Mouse (Mus musculus) CD4-positive naive resting alpha-beta T cell, adult 76 days (primary cell): ENCODE data around the gene Tmem256. TPM values are rescaled to one million over a fixed set of nuclear protein-coding genes. Genes with fewer than 3 reads are reported as not detected.

ENCODE experiments used
- total RNA-seq: library from RNA; stranded (reverse); gene quantifications from one replicate; pipeline ENCODE4 v1.2.4, GENCODE M21; 2023

Gene Tmem256
- 14.5 TPM for total RNA-seq

DNA sequence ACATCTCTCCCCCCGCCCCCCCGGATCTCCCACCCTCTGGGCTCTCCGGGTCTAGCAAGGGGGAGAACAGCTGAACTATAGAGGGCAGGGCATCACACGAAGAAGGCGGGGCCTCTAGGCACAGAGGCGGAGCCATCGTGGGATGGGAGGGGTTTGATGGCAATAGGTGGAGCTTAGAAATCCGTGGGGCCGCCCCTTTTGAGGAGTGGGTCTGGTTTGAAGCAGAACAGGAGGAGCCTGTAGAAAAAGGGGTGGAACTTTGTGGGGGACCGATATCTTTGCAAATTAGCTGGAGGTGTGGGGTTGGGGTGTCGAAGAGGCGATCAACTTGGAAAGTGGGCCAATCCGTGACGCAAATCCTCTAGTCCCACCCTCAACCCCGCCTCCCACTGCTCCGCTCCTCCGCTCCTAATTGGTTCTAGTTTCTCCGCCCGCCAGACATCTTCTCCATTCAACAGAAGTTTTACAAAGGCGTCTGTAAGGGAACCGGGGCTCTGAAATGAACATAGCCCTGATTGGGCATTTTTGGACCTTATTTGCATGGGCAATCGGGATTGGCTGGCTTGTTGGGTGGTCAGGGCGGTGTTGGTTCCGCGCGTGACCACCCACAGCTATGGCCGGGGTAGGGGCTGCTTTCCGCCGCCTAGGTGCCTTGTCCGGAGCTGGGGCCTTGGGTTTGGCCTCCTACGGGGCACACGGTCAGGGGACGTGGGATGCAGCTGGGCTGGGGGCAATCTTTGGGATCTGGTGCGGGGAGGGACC, at the start of gene Tmem256:
Tmem256 (plus strand) TSS at position 563 of the 762 bp plus-strand sequence.

DNA sequence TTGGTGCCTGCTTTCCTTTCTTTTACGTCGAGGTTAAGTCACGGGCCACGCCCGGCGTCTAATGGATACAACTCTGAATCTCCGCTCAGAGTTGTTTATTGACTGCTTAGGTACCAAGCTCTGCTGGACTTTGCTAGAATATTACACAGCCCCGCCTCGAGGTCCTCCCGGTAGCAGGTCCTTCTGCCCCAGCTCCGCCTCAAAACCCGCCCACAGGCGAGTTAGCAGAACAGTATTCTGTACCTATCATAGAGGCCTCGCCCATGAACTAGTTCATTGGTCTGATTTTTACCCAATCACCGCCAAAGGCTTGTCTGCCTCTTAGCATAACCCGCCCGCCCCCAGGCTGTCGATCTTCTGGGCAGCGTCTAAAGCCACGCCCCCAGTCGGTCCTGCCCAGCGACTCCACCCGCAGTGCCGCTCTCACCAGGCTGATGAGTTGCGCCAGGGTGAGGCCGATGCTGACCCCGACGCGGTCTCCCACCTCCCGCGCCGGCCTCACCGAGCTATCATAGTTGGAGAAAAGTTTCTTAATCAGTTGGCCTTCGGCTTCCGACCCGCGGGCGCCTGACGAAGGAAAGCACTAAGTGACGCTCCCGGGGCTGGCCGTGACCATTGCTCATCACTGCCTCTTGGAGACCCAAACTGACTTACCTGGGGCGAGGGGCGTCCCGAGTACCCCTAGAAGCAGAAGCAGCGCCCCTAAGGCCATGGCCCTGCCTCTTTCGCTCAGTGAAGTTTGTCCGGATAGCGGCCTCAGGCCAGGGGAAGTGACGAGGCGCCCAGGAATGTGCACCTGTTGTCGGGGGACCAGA, 42.9 kb upstream of the Tmem256 start, which contains the start of gene Chrnb1:
Chrnb1 (minus strand) TSS at position 776 of the 815 bp plus-strand sequence.

DNA sequence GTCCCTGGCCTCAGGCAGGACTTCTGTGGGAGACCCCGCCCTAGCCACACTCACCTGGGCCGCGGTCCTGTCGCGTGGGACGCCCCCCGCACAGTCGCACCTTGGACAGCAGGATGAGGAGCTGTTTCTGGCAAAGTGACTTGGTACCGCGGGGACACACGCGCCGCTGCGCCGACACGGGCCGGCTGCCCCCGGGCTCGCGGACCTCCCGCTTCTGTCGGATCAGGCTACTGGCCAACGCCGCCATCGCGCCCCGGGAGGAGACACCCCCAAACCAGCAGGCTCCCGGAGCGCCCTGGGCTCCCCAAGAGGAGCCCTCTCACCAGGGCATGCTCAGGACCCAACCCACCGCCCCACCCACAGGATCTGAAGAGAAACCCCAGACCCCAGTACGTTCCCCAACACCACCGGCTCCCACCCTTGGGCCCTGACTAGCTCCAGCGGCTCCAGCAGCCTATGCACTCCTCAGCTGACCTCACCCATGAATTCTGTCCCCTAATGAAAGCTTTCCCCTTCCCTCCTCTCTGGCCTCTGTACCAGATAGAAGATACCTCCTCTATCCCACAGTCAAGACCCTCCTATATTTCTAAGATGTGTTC, 36.8 kb upstream of the Tmem256 start, which contains the start of gene Fgf11:
Fgf11 (minus strand) TSS at position 479 of the 599 bp plus-strand sequence.

DNA sequence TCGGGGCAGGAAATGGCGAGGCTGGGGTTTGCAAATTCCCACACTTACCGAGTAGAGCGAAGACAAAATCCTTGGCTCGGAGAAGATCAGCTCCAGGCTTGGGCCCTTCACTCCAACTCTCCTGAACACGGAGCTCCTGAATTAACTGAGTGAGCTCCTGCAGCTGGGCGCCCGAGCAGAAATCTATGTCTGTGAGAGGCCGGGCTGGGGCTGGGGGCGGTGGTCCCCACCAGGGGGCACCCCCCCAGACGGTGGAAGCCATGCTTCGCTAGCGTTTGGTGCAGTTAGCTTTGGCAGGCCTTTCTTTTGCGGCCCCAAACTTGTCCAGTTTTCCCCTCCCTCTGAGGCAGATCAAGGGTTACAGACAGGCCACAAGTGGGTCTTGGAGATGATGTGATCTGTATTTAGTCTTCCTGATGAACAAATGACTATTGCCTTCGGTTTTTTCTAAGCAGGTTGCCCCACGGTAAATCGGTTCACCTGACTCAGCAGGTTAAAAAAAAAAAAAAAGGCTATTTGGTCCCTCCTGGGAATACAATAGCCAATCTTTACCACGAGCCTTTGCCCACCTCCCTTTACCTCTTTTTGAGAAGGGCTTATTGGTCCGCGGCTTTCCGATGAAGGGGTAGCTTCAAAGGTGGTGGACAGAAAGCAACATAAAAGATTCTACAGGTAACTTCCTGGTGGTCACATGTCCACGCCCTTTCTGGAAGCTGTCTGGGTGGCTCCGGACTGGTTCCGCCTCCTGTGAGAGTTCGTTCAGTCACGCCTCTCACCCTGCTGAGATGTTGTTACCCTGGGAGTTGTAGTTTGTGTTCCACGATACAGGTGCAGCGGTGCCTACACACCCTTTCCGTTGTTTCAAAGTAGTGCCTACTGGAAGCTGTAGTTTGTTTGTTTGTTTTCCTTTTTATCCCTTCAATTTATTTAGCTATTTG, 33.1 kb upstream of the Tmem256 start, which contains the start of gene Tmem102:
Tmem102 (minus strand) TSS at position 653 of the 938 bp plus-strand sequence.

DNA sequence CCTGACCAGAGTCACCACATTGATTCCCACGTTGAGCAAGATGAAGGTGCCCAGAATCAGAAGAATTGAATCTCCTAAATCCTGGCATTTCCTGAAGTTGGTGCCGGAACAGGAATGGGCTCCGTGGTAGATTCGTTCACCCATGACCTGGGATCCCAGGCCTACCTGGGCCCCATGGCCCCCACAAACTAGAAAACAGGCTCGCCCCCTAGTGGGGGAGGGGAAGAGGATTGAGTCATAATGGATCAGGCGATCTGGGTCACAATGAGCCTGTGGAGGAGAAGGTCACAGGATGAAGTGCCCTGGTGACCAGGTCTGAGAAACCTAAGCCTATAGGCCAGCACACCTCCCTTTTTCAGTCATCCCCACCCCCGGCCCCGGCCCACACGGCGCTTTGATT, 23.2 kb upstream of the Tmem256 start, which contains the start of gene Gm39566:
Gm39566 (minus strand) TSS at position 144 of the 400 bp plus-strand sequence.

DNA sequence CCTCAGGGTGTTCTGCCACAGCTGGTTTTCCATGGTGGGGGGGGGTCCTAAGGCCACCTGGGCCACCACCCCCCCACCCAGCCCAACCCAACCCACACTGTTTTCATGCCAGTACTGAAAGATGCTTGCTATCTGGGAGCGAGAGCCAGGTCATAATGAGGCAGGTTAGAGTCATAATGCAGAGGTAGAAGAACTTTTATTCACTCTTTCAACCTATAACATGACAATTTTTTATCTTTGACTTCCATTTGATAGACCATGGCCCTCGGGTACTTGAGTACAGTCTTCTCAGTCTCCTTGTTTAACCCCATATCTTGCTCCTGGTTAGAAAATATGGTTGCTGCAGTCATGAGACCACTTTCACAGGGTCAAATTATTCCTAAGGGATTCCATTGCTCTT, 19.9 kb upstream of the Tmem256 start, which contains the start of gene Spem2:
Spem2 (minus strand) TSS at position 101 of the 400 bp plus-strand sequence.

DNA sequence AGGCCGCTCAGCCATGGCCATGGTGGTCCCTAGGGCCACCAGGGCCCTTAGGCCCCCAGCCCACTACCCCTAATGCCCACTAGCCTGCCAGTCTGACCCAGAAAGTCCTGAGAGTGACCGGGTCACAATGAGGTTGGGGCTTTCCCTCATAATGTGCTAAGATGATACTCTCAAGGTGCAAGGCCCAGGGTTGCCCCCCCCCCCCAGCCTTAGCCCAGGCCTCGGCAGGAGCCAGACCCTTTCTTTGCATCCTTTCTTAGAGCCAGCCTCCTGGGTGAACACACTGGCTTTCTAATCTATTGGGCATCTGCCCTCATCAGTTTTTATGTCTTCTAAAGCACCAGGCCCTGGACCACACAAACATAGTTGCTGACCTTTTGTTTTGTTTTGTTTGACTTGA, 16.2 kb upstream of the Tmem256 start, which contains the start of gene Spem1:
Spem1 (minus strand) TSS at position 101 of the 400 bp plus-strand sequence.

DNA sequence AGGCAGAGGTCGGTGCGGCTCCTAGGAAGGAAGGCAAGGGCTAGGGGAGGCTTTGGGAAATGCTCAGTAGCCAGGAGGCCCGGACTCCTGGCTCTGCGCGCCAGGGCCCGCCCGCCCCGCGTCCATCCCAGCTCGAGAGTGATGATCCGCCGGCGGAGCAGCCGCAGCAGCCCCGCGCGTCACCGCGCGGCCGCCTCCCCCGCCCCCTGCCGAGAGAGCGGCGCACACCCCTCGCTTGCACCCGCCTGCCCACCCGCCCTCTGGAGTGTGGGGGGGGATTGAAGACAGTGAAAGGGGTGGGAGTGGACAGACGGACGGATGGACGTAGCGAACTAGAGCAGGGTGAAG, 736 bp upstream of the Tmem256 start, which contains the start of gene Nlgn2:
Nlgn2 (minus strand) TSS at position 181 of the 348 bp plus-strand sequence.

DNA sequence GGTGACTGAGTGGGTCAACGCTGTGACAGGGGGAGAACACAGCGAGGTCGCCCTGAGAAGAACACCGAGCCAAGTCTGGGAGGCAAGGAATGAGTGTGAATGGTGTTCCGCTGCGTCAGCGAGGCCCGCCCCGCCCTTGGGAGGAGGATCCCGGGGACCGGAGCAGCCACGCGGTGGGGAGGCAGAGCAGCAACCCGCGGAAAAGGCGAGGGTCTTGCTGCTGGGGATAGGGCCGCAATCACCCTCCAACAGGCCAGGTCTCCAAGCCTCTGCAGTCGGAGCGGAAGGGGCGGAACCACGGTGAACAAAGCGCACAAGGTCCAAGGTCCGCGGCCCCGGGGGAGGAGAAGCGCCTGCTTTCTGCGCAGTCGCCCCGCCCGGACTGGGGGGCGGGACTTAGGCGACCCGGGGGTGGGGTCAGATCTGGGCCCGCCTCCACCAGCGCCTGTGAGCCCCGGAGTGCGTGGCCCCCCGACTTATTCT, 7.9 kb downstream of the Tmem256 start, which contains the start of gene Plscr3:
Plscr3 (plus strand) TSS at position 179 of the 483 bp plus-strand sequence.

DNA sequence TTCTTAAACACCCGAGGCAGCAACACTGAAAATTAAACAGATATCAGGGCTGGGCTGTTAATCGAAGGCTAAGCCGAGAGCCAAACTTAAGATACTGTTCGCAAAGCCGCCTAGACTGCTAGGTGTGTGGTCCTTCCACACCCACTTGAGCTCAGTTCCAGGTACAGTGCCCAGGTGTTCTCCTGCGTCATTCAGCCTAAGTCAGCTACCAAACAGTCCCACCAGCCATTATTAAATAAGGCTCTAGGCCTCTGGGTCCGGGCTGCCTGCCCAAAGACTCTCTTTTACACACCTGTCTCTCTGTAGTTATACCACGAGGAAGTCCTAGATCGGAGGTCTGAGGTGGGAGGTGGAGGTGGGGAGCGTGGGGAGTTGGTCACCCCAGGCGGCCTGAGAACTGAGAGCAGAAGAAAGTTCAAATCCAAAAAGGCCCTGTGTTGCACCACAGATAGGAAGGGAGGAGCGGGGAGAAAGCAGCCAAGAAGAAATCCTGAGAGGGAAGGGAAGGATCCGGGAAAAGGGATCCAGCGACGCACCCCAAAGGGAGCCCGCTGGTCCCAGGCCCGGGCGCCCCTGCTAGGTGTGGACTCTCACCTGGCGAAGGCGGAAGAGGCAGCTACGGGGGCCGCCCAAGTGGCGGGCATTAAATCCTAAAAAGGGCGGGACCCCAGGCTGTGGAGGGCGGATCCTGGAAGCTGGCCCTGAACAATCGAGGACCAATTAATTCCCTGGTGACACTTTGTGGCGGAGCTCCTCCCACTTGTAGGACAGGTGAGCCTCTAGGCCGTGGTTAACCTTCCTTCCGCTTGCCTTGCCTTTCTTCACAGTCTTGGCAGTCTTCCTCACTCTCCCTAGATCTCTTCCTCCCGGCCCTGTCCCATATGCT, 20.0 kb downstream of the Tmem256 start, which contains the start of gene Tnk1:
Tnk1 (minus strand) TSS at position 618 of the 886 bp plus-strand sequence.

DNA sequence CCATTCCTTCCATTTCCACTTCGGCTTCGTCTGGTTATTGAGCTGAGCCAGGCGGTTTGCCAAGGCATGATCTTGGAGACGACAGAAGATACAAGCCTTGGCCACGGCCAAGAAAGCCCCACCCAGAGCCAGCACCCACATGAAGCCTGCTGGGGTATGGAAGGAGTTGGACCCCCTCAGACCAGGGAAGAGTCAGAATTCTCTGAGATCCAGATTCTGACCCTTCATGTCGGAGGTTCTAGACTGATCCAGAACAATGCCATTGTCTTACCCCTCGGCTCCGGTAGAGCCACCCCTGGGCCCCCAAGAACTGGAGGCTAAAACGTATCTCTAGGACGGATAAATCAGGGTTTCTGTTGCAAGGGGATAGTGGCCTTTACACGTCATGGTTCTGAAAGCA, 39.6 kb downstream of the Tmem256 start, which contains the start of gene Tmem95:
Tmem95 (minus strand) TSS at position 141 of the 400 bp plus-strand sequence.

DNA sequence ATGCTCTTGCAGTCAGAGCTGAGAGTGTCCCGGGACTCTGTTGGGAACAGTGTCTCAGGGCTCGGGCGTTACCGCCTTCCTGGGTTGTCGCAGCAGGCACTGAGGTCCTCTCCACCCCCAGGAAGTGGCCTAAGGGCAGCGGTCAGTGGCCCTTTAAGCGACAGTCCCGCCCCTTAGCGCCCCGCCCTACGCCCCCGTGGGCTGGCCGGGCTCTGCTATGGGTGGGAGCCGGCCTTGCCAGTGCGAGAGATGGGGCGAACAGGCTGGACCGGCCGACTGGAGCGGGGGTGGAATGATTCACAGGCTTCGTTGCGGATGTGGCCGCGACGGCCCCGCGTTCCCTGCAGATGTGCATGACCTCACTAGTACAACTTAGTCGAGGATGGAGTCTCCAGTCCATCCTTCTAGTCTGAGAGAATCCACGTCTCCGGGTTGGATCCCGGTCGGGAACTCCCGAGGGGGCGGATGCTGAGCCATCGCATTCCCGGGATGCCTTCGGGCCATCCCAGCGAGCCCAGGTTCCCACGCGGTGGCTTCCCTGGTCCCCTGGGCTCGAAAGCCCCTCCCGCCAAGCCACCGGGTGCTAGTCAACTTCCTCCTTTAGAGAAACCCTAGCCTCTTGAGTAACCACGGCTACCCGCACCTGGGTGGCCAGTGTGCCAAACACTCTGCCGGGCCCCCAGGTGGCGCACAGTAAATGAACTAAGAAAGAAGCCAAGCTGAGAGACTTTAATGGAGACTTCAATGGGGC, 42.7 kb downstream of the Tmem256 start, which contains the start of gene Kctd11:
Kctd11 (minus strand) TSS at position 554 of the 751 bp plus-strand sequence.

Other genes with a start within 250 kb of the Tmem256 start
- gene Atp1b2, start 232.6 kb upstream of the Tmem256 start, total RNA-seq = 0.91 TPM
- not detected for gene Shbg, start 220.6 kb upstream of the Tmem256 start, total RNA-seq
- gene Sat2, start 216.5 kb upstream of the Tmem256 start, total RNA-seq = not detected
- gene Fxr2, start 205.5 kb upstream of the Tmem256 start, total RNA-seq = 64.1 TPM
- 0.70 TPM for gene Sox15, start 183.2 kb upstream of the Tmem256 start, total RNA-seq
- gene Mpdu1, start 175.9 kb upstream of the Tmem256 start, total RNA-seq = 70.5 TPM
- 9.1 TPM for gene Cd68, start 172.4 kb upstream of the Tmem256 start, total RNA-seq
- gene Eif4a1, start 166.1 kb upstream of the Tmem256 start, total RNA-seq = 715 TPM
- gene Senp3, start 156.4 kb upstream of the Tmem256 start, total RNA-seq = 110 TPM
- not detected for gene Tnfsf13, start 152.7 kb upstream of the Tmem256 start, total RNA-seq
- gene Tnfsf12, start 142.7 kb upstream of the Tmem256 start, total RNA-seq = 0.76 TPM
- gene Tnfsfm13, start 142.4 kb upstream of the Tmem256 start, total RNA-seq = not detected
- 169 TPM for gene Polr2a, start 79.9 kb upstream of the Tmem256 start, total RNA-seq
- not detected for gene Slc35g3, start 76.5 kb upstream of the Tmem256 start, total RNA-seq
- gene Zbtb4, start 72.6 kb upstream of the Tmem256 start, total RNA-seq = 52.5 TPM
- 1.9 TPM for gene Chrnb1, start 42.6 kb upstream of the Tmem256 start, total RNA-seq
- gene Fgf11, start 36.7 kb upstream of the Tmem256 start, total RNA-seq = not detected
- not detected for gene Tmem102, start 32.9 kb upstream of the Tmem256 start, total RNA-seq
- not detected for gene Gm39566, start 23.2 kb upstream of the Tmem256 start, total RNA-seq
- not detected for gene Spem2, start 20.0 kb upstream of the Tmem256 start, total RNA-seq
- gene Spem1, start 16.3 kb upstream of the Tmem256 start, total RNA-seq = not detected
- 2.8 TPM for gene Nlgn2, start 730 bp upstream of the Tmem256 start, total RNA-seq
- gene Plscr3, start 7.9 kb downstream of the Tmem256 start, total RNA-seq = 10.6 TPM
- gene Tnk1, start 20.2 kb downstream of the Tmem256 start, total RNA-seq = not detected
- not detected for gene Tmem95, start 39.5 kb downstream of the Tmem256 start, total RNA-seq
- 1.00 TPM for gene Kctd11, start 42.9 kb downstream of the Tmem256 start, total RNA-seq
- 384 TPM for gene Acap1, start 57.0 kb downstream of the Tmem256 start, total RNA-seq
- 1.1 TPM for gene 2810408A11Rik, start 62.5 kb downstream of the Tmem256 start, total RNA-seq
- gene Neurl4, start 62.6 kb downstream of the Tmem256 start, total RNA-seq = 46.9 TPM
- gene Gps2, start 75.4 kb downstream of the Tmem256 start, total RNA-seq = 146 TPM
- 275 TPM for gene Eif5a, start 83.4 kb downstream of the Tmem256 start, total RNA-seq
- not detected for gene Ybx2, start 97.3 kb downstream of the Tmem256 start, total RNA-seq
- 0.62 TPM for gene Slc2a4, start 109.7 kb downstream of the Tmem256 start, total RNA-seq
- gene Cldn7, start 126.3 kb downstream of the Tmem256 start, total RNA-seq = not detected
- gene Ctdnep1, start 142.6 kb downstream of the Tmem256 start, total RNA-seq = 69.6 TPM
- 35.0 TPM for gene Elp5, start 144.0 kb downstream of the Tmem256 start, total RNA-seq
- 187 TPM for gene Gabarap, start 152.6 kb downstream of the Tmem256 start, total RNA-seq
- gene Phf23, start 157.3 kb downstream of the Tmem256 start, total RNA-seq = 50.0 TPM
- gene Dvl2, start 162.1 kb downstream of the Tmem256 start, total RNA-seq = 26.9 TPM
- 57.5 TPM for gene Acadvl, start 176.9 kb downstream of the Tmem256 start, total RNA-seq
- gene Dlg4, start 178.4 kb downstream of the Tmem256 start, total RNA-seq = 38.6 TPM
- not detected for gene Asgr1, start 215.6 kb downstream of the Tmem256 start, total RNA-seq